Mouse (Mus musculus) gastrocnemius, postnatal 36 days (tissue): ENCODE measurements around the gene Plxna2. TPM values are rescaled to one million over a fixed set of nuclear protein-coding genes. Genes with fewer than 3 reads are reported as not detected.

ENCODE experiments used
- DNase-seq, 2 experiments: peaks; one replicate each; pipeline ENCODE4 v3.0.0; 2022
- intact Hi-C: fragments of 180-260 bp; cut with DNase I; formaldehyde crosslinking; loops from one replicate; pipeline ENCODE4 v1.15.1; 2025
- total RNA-seq, 2 experiments: library from RNA; stranded (reverse); gene quantifications; 2 replicates each; pipeline ENCODE4 v1.2.3; 2021

Gene Plxna2
- total RNA-seq, 2 experiments from 2014 or later: 6.6 to 8.5 TPM

DNA sequence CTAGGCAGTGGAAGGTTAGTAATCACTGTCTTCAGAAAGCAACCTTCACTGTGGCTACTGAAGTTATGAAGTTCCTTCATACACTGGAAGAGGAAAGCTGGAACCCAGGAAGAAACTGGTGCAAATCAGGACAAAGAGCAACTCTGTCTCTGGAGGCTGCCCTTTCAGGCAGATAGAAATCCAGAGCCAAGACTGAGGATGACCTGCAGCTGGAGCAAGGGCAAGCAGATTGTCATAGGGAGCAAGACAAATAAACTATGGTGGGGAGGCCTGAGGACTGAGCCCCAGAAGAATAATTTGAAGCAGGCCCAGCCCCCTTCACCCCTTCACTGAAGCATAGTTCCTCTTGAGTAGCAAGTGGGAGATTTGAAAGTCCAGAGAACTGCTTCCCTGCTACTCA lies 138.0 kb downstream of the Plxna2 start:
- intact Hi-C loops: no loop called here
- DNase-seq: no peak

DNA sequence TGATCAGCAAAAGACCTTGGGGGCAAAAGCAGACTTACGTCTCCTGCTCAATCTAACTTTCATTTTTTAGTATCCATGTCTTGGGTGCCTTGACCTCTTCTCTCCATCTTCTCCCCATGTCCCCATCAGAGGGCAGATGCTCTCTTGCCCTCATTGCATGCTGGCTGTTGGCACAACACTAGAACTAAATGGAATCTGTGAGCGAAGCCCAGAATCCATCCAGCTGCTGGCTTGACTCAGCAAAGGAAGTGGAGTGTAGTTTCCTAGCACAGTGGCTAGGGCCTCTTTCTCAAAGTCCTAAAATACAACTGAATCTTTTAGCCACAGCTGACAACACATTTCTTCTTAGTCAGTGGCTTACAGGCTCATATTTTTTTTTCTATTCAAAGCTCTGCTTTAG lies 138.4 kb downstream of the Plxna2 start:
- intact Hi-C loops: no loop called here
- no peak for DNase-seq

DNA sequence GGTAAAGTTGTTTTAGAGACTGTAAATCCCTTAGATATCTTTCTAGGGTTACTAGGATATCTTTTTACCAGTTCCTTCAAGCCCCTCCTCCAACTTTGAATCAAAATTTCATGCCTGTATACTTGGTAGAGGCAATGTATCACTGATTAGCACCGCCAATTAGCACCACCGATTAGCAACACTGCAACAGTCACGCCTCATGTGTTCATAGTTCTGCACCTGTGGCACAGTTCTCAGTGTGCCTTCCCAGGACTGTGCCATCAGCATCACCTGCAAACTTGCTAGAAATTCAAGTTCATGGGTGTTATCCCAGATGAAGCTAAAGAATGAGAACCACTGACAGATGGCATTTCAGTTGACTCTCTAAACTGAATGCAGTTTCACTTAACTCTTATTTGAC lies 138.8 kb downstream of the Plxna2 start:
- intact Hi-C loops: no loop called here
- DNase-seq: no peak

DNA sequence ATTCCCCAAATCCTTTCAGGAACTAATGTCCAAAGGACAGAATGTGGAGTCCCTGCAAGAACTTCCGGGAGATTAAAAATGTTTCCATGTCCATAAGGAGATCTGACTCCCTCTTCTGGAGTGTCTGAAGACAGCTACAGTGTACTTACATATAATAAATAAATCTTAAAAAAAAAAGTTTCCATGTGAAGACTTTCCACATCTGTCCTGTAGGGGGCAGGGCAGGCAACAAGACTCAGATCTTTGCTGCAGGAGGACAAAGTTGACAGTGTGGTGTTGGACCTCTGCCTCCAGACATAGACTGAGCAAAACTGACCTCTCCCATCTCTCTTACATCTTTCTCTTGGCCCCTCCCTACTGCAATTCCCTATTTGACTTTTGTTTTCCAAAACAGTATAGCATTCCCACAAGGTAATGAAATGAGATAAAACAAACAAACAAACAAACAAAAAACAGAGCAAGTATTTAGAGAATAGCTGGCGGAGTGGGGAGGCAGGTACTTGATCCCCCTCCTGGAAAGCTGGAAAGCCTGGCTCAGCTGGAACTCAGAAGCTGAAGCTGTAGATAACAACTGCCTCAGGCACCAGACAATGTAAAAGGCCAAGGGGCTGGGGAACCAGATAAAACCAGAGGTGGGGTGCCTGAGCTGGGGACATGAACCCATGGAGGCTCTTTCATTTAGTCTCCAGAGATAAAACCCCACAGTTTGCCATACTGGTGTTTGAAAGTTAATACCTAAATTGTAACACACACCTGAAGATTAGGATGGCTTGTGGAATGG lies 143.6 kb downstream of the Plxna2 start:
- no peak for DNase-seq
- intact Hi-C loops: loop anchor here (5.0 kb wide), 1 partner anchor 51 kb away; no protein-coding TSS in a partner anchor

DNA sequence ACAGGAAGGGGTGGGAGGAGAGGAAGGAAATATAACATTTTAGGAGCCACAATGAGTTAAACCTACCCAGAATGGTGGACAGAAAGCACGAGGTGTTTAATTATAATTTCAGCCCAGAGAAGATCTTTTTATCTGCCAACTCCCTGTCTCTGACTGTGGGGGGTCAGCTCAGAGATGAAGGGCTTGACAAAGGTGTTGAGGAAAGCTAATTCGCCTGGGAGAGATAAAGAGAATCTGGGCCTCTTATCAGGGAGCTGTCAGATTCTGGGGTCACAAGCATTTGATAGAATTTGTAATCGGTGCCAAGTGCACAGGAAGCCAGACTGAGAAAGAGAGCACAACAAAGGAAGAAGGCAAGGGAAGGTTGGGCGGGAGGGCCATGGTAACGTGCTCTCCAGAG lies 144.9 kb downstream of the Plxna2 start:
- intact Hi-C loops: loop anchor here (5.0 kb wide), 1 partner anchor 49 kb away; no protein-coding TSS in a partner anchor
- no peak for DNase-seq

DNA sequence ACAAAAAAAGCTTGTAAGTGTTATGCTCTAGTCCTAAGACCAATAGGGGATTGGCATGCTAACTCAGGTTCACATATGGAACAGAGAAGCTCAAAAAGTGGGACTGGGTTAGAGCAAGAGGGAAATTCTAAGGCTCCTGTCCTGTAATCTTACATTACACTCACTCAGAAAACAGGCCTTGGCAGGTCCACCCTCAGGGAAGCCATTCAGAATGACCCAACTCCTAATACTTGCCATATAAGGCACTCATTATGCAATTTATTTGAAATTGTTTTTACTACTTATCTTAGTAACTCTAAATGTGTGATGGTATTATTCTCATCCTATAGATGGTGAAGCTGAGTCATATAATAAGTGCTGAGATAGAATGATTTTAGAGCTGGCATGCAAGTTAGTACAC lies 146.9 kb downstream of the Plxna2 start:
- intact Hi-C loops: loop anchor here (5.0 kb wide), 1 partner anchor 47 kb away; no protein-coding TSS in a partner anchor
- DNase-seq: no peak

DNA sequence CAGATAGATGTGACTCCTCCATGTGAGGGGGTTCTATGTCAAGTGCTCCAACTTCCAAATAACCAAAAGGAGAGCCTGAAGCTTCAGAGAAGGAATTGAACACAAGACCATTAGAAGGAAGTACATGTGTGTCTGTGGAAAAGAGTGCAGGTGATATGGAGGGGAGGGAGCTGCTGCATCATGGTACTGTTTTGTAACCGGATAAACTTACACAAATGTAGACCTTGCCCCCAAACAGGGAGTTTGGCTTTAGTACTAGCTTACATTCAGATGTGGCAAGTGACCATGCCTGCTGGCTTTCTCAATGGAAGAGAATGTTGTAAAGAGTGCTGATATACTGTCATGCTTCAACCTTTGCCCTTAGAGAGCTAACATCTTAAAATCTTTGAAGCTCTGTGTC lies 150.8 kb downstream of the Plxna2 start:
- intact Hi-C loops: no loop called here
- DNase-seq: no peak

DNA sequence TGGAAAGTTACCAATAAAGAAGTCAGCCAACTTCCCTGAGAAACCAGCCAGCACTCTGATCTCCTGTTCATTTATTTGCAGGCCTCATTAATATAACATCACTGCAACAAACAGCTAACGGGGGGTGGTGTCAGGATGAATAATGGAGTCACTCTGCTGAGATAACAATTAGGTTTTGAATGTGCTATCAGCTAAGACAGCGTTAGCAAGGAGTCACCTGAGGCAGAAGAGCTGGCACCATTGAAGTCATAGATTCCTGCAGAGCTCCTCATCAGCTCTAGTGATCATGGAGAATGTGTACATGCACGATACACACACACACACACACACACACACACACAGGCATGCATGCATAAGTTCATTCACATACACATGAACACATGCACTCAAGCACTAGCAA lies 154.0 kb downstream of the Plxna2 start:
- intact Hi-C loops: no loop called here
- DNase-seq: no peak

DNA sequence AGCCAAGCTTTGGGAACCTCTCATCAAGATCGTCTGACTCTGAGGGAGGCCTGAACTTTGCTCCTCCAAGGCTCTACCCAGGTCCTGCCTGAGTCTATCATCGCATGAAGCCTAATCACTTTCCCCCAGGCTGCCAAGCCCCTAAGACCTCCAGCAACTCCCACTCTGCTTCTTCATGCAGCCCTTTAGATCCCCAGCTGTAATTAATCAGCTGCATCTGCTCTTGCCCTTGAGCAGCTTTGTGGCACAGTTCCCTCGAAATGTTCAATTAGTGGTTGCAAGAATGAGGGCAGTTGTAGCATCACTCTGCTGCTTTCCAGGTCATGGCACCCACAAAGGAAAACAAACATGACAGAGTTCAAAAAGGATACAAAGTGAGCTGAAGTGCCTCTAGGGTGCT lies 155.9 kb downstream of the Plxna2 start:
- DNase-seq: no peak
- intact Hi-C loops: no loop called here

DNA sequence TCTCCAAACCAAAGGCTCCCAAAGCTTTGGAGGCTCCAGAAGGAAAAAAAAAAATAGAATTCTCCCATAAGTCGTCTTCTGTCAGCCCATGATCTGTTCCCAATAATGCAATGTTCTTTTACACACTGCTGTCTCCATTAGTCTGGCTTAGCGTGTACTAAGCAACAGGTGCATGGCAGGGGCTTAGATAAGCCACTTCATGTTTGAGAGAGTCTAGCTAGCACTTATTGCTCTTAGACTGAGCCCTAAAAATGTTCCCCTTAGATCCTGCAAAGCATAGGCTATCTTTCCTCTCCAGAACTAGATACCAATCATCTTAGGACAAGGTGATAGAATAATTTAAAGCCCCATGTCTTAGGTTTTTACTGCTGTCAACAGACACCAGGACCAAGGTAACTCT lies 156.3 kb downstream of the Plxna2 start:
- intact Hi-C loops: no loop called here
- DNase-seq: no peak

DNA sequence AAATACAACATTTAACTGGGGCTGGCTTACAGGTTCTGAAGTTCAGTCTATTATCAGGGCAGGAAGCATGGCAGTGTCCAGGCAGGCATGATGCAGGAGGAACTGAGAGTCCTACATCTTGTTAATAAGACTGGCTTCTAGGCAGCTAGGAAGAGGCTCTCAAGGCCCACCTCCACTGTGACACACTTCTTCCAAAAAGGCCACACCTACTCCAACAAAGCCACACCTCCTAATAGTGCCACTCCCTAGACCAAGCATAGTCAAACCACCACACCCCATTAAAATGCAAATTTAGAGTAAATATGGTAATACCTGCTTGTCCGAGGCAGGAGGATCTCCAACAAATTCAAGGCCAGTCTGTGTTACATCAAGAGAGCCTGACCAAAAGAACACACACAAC lies 156.7 kb downstream of the Plxna2 start:
- intact Hi-C loops: no loop called here
- DNase-seq: no peak

DNA sequence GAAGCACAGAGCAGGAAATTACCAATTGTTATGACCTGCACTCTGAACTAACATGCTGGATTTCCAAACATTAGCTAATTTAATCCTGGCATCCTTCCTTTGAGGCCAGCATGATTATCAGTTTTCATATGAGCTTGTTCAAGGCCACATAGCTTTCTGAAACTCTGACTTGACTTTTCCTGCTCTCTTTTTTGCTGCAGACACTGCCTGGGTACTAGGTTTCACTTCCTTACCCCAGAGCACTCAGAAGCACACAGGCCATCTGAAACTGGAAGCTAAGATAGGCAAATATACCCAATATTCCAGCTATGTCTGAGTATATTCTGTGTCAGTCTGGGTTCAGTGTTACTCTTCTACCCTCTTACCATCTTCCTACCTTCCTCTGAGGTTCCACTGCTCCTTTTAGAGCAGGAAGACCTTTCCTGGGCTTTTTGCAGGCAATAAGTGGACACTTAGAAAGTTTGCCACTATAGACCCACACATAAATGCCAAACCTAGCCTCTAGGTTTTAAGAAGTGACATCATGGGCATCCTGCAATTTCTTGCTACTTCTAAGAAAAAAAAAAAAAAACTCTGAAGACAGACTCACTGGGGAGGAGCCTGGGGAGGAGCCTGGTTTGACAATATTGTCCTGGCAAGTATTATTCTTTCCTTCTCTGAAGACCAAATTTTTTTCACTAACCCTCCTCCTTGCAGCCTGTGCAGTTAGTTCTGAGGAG lies 157.8 kb downstream of the Plxna2 start:
- no peak for DNase-seq
- intact Hi-C loops: no loop called here

DNA sequence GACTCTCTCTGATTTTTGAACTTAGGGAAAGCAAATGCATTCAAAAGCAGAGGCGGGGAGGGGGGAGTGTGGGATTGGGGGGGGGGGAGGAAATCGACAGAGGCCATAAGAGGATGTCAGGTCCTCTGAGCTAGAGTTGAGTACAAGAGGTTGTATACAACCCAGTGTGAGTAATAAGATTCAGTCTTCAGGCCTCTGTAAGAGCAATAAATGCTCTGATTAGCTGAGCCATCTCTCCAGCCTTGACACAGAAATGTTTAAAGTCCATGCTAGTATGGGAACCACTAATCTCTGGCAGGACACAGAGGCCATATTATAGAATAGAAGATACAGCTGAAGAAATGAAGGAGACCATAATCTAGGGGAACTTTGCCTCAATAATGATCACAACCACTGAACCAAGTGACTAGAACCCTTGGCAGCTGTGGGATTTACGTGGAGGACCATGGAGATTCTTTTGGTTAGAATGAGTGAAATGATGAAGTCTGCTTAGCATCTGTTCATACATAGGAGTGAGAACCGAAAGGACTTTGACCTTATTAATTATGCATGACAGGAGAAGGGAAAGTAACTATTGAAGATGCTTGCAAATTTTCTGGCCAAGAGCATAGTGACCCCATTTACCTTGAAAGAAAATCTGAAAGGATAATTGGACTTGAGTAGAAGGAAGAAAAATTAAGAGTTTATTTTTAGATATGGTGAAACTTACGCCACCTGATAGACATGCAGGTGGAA lies 158.7 kb downstream of the Plxna2 start:
- intact Hi-C loops: no loop called here

DNA sequence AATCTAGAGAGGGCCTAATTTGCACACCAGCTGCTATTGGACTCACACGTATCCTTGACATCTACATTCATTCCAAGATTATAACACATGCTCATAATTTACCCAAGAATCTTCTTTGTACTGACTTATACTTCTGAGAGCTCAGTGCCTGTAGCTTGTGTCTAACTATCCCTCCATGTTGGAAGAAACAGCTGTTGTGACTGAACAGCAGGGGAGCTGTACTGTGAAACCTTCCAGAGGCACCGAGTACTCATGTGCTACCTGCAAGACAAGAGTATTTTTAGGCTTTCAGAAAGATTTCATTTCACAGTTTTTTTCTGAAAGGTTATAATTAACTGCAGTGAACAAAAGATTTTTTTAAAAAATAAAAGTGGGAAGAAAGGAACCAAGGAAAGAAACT lies 159.6 kb downstream of the Plxna2 start:
- no peak for DNase-seq
- intact Hi-C loops: no loop called here

More for the DNA sequence above, 158.7 kb downstream of the Plxna2 start:
- DNase-seq: no peak

DNA sequence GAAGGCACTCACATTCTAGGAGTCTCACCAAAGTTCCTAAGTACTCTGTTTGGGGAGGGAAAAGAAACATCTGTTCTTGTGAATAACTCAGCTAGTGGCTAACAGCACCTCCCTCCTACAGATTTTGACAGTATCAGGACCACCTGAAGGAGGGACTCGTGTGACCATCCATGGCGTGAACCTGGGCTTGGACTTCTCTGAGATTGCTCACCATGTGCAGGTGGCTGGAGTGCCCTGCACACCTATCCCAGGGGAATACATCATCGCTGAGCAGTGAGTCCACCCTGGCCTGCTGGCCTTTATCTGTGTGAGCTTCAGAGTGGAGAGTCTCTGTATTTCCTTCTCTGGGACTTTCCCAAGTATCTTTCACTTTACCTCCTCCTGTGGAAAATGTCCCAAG lies 162.4 kb downstream of the Plxna2 start:
- no peak for DNase-seq
- intact Hi-C loops: no loop called here

DNA sequence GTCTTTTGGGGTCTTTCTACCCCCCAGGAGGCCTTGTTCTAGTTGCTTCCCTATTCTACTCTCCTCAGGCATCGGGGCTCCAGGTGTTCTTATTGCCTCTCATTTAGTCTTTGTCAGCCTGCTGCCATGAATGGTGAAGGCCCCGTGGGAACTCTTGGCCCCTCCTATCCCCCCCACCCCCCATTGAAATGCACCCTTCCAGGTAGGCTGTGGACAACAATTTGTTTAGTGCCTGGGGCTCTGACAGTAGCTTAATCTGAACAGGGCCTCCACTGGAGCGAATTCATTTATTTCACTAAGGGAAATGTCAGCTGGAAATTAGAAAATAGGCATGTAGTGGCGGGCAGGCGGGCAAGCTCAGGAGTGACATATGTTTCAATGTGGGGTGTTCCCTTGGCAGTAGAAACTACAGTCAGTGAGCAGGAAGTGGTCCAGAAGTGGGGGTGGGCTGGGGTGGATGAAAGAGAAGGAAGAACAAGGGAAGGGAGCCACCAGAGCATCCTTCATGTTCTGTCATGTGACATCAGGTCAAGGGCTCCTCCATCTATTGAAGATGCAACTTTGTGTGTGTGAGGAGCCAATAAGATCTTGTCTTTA lies 162.9 kb downstream of the Plxna2 start:
- intact Hi-C loops: no loop called here
- DNase-seq: no peak

DNA sequence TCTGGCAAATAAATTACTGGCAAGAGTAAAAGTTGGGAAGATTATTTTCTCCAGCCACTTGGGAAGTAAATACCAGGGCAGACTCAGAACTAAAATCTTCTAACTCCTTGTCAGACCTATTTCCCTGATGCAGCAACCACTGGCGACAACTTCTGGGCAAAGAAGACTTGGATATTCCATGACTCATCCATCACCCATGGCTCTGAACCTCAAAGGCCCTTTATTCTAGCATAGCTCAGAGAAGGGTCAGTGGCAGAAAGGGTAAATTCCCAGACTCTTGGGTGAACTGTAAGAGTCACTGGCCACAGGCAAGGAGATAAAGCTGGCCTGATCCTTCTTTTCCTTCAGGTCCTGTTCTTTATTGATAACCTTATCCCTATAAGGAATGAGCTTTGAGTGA lies 163.5 kb downstream of the Plxna2 start:
- no peak for DNase-seq
- intact Hi-C loops: no loop called here

DNA sequence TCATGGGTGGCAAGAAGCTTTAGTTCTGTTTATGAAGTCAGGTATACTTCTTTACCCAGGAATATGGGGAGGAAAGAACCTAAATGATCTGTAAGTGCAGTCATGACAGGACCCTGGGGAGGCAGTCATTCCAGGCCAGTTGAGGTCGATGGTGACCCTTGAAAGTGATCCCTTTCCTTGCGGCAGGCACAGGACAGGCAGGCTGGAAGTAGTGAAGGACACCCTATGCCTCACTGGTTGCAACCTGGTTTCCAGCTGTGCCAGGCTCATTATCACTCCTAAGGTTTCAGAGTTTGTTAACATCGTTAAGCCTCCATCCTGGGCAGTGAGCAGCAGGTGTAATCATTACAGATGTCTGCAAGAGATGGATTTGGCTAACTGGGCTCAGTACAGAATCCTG lies 164.3 kb downstream of the Plxna2 start:
- no peak for DNase-seq

DNA sequence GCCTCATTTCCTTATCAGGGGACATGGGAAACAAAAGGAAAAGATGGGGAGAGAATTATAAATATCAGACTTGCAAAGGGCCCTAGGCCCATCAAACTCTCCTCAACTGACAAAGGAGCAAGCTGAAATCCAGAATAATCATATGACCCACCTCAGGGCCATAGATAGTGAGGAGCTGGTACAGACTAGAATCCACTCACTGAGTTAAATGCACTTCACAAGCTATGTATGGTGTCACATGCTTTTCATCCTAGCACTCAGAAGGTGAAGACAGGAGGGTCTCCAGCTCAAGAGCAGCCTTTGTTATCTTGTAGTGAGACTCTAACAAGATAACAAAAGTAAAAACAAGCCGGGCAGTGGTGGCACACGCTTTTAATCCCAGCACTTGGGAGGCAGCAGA lies 169.6 kb downstream of the Plxna2 start:
- DNase-seq: no peak
- intact Hi-C loops: no loop called here

More for the DNA sequence above, 164.3 kb downstream of the Plxna2 start:
- intact Hi-C loops: no loop called here

DNA sequence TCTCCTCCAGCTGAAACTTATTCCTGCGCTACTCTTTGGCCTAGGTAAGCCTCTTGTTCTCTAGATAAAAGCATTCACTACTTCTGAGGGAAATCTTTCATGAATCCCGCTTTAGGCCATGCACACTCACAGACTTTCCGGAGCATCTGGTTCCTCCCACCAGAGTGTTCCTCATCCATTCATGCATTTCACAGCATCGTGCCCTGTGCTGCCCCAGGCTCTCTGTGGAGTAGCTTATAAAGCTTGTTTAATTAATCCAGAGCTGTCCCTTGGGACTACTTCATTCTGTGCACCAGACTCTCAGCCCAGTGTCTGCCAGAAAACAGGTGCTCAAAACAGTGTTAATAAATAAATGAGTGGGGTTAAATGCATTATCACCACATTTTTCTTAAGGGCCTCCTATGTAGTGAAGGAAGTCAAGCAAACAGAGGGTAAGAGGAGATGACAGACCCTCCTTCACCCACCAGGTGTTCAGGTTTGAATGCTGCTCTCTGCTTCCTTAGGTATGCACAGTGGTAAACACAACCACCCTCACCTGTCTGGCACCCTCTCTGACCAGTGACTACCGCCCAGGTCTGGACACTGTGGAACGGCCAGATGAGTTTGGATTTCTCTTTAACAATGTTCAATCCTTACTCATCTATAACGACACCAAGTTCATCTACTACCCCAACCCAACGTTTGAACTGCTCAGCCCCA lies 175.4 kb downstream of the Plxna2 start:
- DNase-seq: no peak
- intact Hi-C loops: no loop called here
